Mouse (Mus musculus) heart, postnatal 10 days (tissue): ENCODE measurements around the gene Kdm1a. TPM values are rescaled to one million over a fixed set of nuclear protein-coding genes. Genes with fewer than 3 reads are reported as not detected.

Source experiments
- DNase-seq, 2 experiments: peaks; one replicate each; pipeline ENCODE4 v3.0.0; 2021
- intact Hi-C: fragments of 180-260 bp; cut with DNase I; formaldehyde crosslinking; loops from one replicate; pipeline ENCODE4 v1.15.1; 2025
- total RNA-seq, 2 experiments: library from RNA; stranded (reverse); gene quantifications; 2 replicates each; pipeline ENCODE4 v1.2.3; 2021

Kdm1a gene
- total RNA-seq, 2 experiments from 2014 or later: 42.9 to 52.6 TPM

GRCm38 (mm10) chr4:136605756-136606485 is 3.4 kb upstream of the Kdm1a start:
- intact Hi-C loops: loop anchor here (10.0 kb wide), 1 partner anchor 551 kb away; the partner anchor contains the start of gene Rpl11
- no peak for DNase-seq

- intact Hi-C loops: loop anchor here (1.0 to 10.0 kb wide), 3 partner anchors 76 to 547 kb away; partner anchors contain the start of gene Rpl11
- DNase-seq: peak; percentile 62 to 65
These were observed 437 bp downstream of the Kdm1a start for GRCm38 (mm10) chr4:136602018-136602554.

- intact Hi-C loops: loop anchor here (5.0 to 10.0 kb wide), 2 partner anchors 149 to 547 kb away; partner anchors contain the start of gene Rpl11
- peak; percentile 54 to 78 for DNase-seq
These were observed 1.0 kb downstream of the Kdm1a start for GRCm38 (mm10) chr4:136601476-136601875.

- no peak for DNase-seq
- intact Hi-C loops: loop anchor here (5.0 to 10.0 kb wide), 2 partner anchors 148 to 546 kb away; partner anchors contain the start of gene Rpl11
These were observed 2.0 kb downstream of the Kdm1a start for GRCm38 (mm10) chr4:136600536-136600935.

- no peak for DNase-seq
- intact Hi-C loops: loop anchor here (5.0 to 10.0 kb wide), 2 partner anchors 148 to 545 kb away; partner anchors contain the start of gene Rpl11
These were observed 2.7 kb downstream of the Kdm1a start for GRCm38 (mm10) chr4:136599869-136600268.

GRCm38 (mm10) chr4:136598268-136598876 is 4.2 kb downstream of the Kdm1a start:
- DNase-seq: no peak

GRCm38 (mm10) chr4:136595221-136595620 is 7.3 kb downstream of the Kdm1a start:
- no peak for DNase-seq
- intact Hi-C loops: no loop called here

More at GRCm38 (mm10) chr4:136598268-136598876, 4.2 kb downstream of the Kdm1a start:
- intact Hi-C loops: no loop called here

GRCm38 (mm10) chr4:136594006-136594405 is 8.5 kb downstream of the Kdm1a start:
- DNase-seq: no peak
- intact Hi-C loops: no loop called here

GRCm38 (mm10) chr4:136592111-136592510 is 10.4 kb downstream of the Kdm1a start:
- DNase-seq: no peak
- intact Hi-C loops: no loop called here

GRCm38 (mm10) chr4:136588003-136588402 is 14.5 kb downstream of the Kdm1a start:
- intact Hi-C loops: no loop called here
- no peak for DNase-seq

GRCm38 (mm10) chr4:136587221-136587827 is 15.2 kb downstream of the Kdm1a start:
- no peak for DNase-seq
- intact Hi-C loops: no loop called here

GRCm38 (mm10) chr4:136581885-136582284 is 20.6 kb downstream of the Kdm1a start:
- DNase-seq: no peak
- intact Hi-C loops: no loop called here

- DNase-seq: no peak
- intact Hi-C loops: no loop called here
These were observed 32.5 kb downstream of the Kdm1a start for GRCm38 (mm10) chr4:136569998-136570397.

GRCm38 (mm10) chr4:136568629-136569028 is 33.9 kb downstream of the Kdm1a start:
- intact Hi-C loops: no loop called here
- no peak for DNase-seq

GRCm38 (mm10) chr4:136562755-136563154 is 39.8 kb downstream of the Kdm1a start:
- intact Hi-C loops: no loop called here
- DNase-seq: no peak

GRCm38 (mm10) chr4:136560270-136560991 is 42.1 kb downstream of the Kdm1a start:
- intact Hi-C loops: no loop called here

GRCm38 (mm10) chr4:136559690-136560089 is 42.8 kb downstream of the Kdm1a start:
- intact Hi-C loops: no loop called here
- DNase-seq: no peak

More at GRCm38 (mm10) chr4:136560270-136560991, 42.1 kb downstream of the Kdm1a start:
- DNase-seq: no peak

- no peak for DNase-seq
- intact Hi-C loops: no loop called here
These were observed 44.9 kb downstream of the Kdm1a start for GRCm38 (mm10) chr4:136557638-136558037.

- no peak for DNase-seq
These were observed 49.4 kb downstream of the Kdm1a start for GRCm38 (mm10) chr4:136553108-136553507.

GRCm38 (mm10) chr4:136548381-136548801 is 54.1 kb downstream of the Kdm1a start:
- peak; percentile 31 to 35 for DNase-seq
- intact Hi-C loops: no loop called here

More at GRCm38 (mm10) chr4:136553108-136553507, 49.4 kb downstream of the Kdm1a start:
- intact Hi-C loops: no loop called here
